Mouse (Mus musculus): ENCODE results near the gene Abtb2. TPM values are rescaled to one million over a fixed set of nuclear protein-coding genes. Genes with fewer than 3 reads are reported as not detected.

Gene Abtb2
- total RNA-seq, 1 experiment, result 5.5 TPM

DNA sequence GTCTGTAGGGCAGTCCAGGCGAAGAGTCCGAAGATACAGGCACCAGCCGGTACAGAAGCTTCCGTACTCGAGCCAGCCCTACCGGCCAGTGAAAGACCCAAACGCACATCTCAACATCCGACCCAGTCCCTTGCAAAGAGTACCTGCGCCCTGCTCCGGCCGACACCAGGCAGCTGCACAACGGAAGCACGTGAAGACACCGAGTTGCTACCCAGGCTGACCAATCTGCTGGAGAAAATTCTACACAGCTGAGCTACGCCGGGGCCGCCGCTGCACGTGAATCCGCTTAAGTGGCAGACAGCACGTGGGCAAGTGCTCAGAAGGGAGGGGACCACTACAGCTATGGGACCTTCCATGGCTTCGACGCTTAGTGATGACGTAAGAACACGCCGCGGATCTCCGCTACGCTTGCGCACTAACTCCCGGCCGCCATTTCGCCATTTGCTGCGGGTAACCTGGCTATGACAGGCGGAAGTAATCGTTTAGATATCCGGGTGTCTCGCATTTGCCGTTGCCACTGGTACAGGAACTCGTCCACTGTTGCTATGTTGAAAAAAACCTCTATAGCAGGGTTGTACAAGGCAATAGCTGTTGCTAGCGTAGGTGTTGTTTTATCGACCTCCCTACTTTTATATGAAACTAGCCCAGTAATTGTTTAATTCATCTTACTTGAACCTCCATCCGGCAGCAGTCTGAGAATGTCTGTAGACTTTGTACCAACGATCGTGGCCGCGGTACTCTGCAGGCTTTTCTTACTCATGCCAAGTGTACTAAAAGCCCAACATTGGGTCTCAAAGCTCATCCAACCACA lies 195.0 kb downstream of the Abtb2 start, which contains the start of gene Nat10:
TSS of gene Nat10 (minus strand) at position 365 of the 811 bp plus-strand sequence.
- TF ChIP-seq ZC3H11A (IDR thresholded peaks at IDR 0.05; ENCODE audit: borderline replicate concordance, low read depth, low read length) (no peak), MAFK (IDR thresholded peaks at IDR 0.05; ENCODE audit: insufficient read depth, low read depth, low read length) (no peak), ZNF384 (IDR thresholded peaks at IDR 0.05; ENCODE audit: low read depth, low read length) (peak; percentile 90), CHD2 (IDR thresholded peaks at IDR 0.05; ENCODE audit: low read depth, low read length) (no peak; the same call in 1 of the 2 replicates), HCFC1 (IDR thresholded peaks at IDR 0.05; ENCODE audit: borderline replicate concordance, insufficient read depth, low read length) (peak; percentile 88)
- peak within 1 kb of the TSS; percentile 94 for H3K9ac ChIP-seq (ENCODE audit: insufficient read depth, low read depth, low read length, poor library complexity, severe bottlenecking)
- H3K4me1 ChIP-seq (ENCODE audit: control insufficient read depth in 2 of 2, insufficient read depth in 2 of 2, low read length in 2 of 2, poor library complexity in 1 of 2), result no peaks in the 10 kb centered on the region; a peak in 1 of 4 replicates
- peak within 1 kb of the TSS; percentile 68 to 90 for H3K4me3 ChIP-seq (ENCODE audit: insufficient read depth in 1 of 2, low read depth in 1 of 2, low read length in 2 of 2, poor library complexity in 1 of 2, severe bottlenecking in 1 of 2)
- in situ Hi-C loops (cut with MboI; ENCODE audit: low sequenced_read_pairs in 2 of 2, unreplicated experiment in 2 of 2), result no loop called here
- H3K27ac ChIP-seq (ENCODE audit: insufficient read depth, low read depth, low read length, poor library complexity, severe bottlenecking), result peak within 1 kb of the TSS; percentile 83
- peak; percentile 95 for DNase-seq (ENCODE audit: low read depth, low spot score)
- H3K9me3 ChIP-seq (ENCODE audit: control insufficient read depth, insufficient read depth, low read depth, low read length), result no peaks in the 10 kb centered on the region
- peaks cover 8% of the 10 kb centered on the region for H3K36me3 ChIP-seq (ENCODE audit: control insufficient read depth, insufficient read depth, low read length, poor library complexity, severe bottlenecking)

GRCm38 (mm10) chr2:103761993-103762392 lies 195.9 kb downstream of the Abtb2 start:
- H3K36me3 ChIP-seq (ENCODE audit: control insufficient read depth, insufficient read depth, low read length, poor library complexity, severe bottlenecking), result peaks cover 12% of the 10 kb centered on the region; the same call in 1 of the 2 replicates
- no peaks in the 10 kb centered on the region for H3K9me3 ChIP-seq (ENCODE audit: control insufficient read depth, insufficient read depth, low read depth, low read length)
- H3K4me3 ChIP-seq (ENCODE audit: insufficient read depth in 1 of 2, low read depth in 1 of 2, low read length in 2 of 2, poor library complexity in 1 of 2, severe bottlenecking in 1 of 2), result peak overlapping the region in 1 of 2 experiments; percentile 53; a peak in 2 of 4 replicates
- in situ Hi-C loops (cut with MboI; ENCODE audit: low sequenced_read_pairs in 2 of 2, unreplicated experiment in 2 of 2), result no loop called here
- TF ChIP-seq HCFC1 (IDR thresholded peaks at IDR 0.05; ENCODE audit: borderline replicate concordance, insufficient read depth, low read length) (no peak), CHD2 (IDR thresholded peaks at IDR 0.05; ENCODE audit: low read depth, low read length) (no peak), MAFK (IDR thresholded peaks at IDR 0.05; ENCODE audit: insufficient read depth, low read depth, low read length) (no peak)
- H3K4me1 ChIP-seq (ENCODE audit: control insufficient read depth in 2 of 2, insufficient read depth in 2 of 2, low read length in 2 of 2, poor library complexity in 1 of 2), result no peaks in the 10 kb centered on the region; a peak in 1 of 4 replicates
- H3K9ac ChIP-seq (ENCODE audit: insufficient read depth, low read depth, low read length, poor library complexity, severe bottlenecking), result no peak overlapping the region
- no peak for DNase-seq (ENCODE audit: low read depth, low spot score)
- H3K27ac ChIP-seq (ENCODE audit: insufficient read depth, low read depth, low read length, poor library complexity, severe bottlenecking), result no peak overlapping the region

DNA sequence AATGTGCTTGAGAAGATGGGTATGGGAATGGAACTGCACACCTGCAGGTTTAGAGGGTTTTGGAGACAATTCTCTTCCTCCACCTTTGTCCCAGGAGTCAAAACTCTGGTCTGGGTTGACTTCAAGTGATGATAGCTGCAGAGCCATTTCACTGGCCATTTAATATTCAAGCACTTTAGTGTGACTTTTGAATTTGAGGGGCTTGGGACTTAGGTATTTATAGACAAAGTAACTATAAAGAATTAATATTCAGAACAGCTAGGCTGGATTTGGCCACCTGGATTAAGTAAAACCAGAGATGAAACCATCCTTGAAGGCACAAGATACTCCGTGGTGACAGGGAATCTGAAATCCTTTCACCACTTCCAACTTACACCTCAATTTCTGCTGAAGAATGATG lies 196.4 kb downstream of the Abtb2 start:
- Histone ChIP-seq H3K4me3 (ENCODE audit: insufficient read depth in 1 of 2, low read depth in 1 of 2, low read length in 2 of 2, poor library complexity in 1 of 2, severe bottlenecking in 1 of 2) (no peak overlapping the region), H3K36me3 (ENCODE audit: control insufficient read depth, insufficient read depth, low read length, poor library complexity, severe bottlenecking) (peaks cover 12% of the 10 kb centered on the region; the same call in 1 of the 2 replicates), H3K9me3 (ENCODE audit: control insufficient read depth, insufficient read depth, low read depth, low read length) (no peaks in the 10 kb centered on the region), H3K27ac (ENCODE audit: insufficient read depth, low read depth, low read length, poor library complexity, severe bottlenecking) (no peak overlapping the region), H3K9ac (ENCODE audit: insufficient read depth, low read depth, low read length, poor library complexity, severe bottlenecking) (no peak overlapping the region), H3K4me1 (ENCODE audit: control insufficient read depth in 2 of 2, insufficient read depth in 2 of 2, low read length in 2 of 2, poor library complexity in 1 of 2) (no peaks in the 10 kb centered on the region; a peak in 1 of 4 replicates)
- in situ Hi-C loops (cut with MboI; ENCODE audit: low sequenced_read_pairs in 2 of 2, unreplicated experiment in 2 of 2), result no loop called here
- TF ChIP-seq ZC3H11A (IDR thresholded peaks at IDR 0.05; ENCODE audit: borderline replicate concordance, low read depth, low read length) (no peak), CHD2 (IDR thresholded peaks at IDR 0.05; ENCODE audit: low read depth, low read length) (no peak), HCFC1 (IDR thresholded peaks at IDR 0.05; ENCODE audit: borderline replicate concordance, insufficient read depth, low read length) (no peak), MAFK (IDR thresholded peaks at IDR 0.05; ENCODE audit: insufficient read depth, low read depth, low read length) (no peak), ZNF384 (IDR thresholded peaks at IDR 0.05; ENCODE audit: low read depth, low read length) (no peak)
- DNase-seq (ENCODE audit: low read depth, low spot score), result no peak

Other genes with a start within 250 kb of the Abtb2 start
- gene Elf5, start 154.6 kb upstream of the Abtb2 start, total RNA-seq (2012; rRNA removed), result 0.11 and 0.45 TPM in 2 replicates
- 13.1 and 23.0 TPM in 2 replicates for gene Cat, start 81.2 kb upstream of the Abtb2 start, total RNA-seq (2012; rRNA removed)
- gene Nat10, start 195.0 kb downstream of the Abtb2 start, total RNA-seq (2012; rRNA removed), result 77.0 and 122 TPM in 2 replicates
- 398 and 416 TPM in 2 replicates for gene Caprin1, start 231.3 kb downstream of the Abtb2 start, total RNA-seq (2012; rRNA removed)

Measured in ES-E14 (cell line).